Mouse (Mus musculus) brain, adult 2 months (tissue): ENCODE measurements around the gene Megf9.

ENCODE experiments used
- DNase-seq: peaks from one replicate; pipeline ENCODE4 v3.0.0; 2011; ENCODE audit warnings: low read depth, low spot score

Gene Megf9

DNA sequence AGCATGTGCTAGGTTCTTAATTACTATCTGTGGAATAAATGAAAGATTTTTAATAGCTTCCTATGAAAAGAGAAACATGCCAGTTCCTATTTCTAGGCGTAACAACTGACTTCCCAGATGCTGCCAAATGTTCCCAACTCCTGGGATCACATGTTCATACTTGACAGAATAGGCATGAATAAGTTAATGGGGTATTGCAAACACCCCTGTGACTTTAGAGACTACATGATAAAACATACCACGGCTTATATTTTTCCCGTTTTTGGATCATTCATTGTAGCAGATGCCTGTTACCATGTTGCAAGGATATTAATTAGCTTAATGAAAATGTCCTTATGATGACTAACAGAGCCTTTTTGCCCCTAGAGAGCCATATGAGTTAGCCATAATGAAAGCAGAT lies 88.0 kb downstream of the Megf9 start:
- no peak for DNase-seq

DNA sequence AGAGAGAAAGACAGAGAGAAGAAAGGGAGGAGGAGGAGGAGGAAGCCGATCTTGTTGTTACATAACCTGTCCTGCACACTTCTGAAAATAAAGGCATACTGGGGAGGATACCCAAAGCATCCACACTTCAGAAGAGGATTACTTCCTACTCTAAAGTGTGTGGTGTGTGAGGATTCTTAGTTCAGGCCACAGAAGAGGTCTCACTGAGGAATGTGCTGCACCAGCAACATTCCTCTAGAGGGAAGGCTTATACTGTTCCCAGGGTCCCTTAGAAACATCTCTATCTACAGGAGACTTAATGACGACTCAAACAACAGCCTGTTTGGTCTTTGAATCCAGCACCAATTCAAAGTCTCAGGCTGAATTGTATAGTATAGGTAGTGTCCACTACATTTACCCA lies 114.6 kb downstream of the Megf9 start:
- no peak for DNase-seq

DNA sequence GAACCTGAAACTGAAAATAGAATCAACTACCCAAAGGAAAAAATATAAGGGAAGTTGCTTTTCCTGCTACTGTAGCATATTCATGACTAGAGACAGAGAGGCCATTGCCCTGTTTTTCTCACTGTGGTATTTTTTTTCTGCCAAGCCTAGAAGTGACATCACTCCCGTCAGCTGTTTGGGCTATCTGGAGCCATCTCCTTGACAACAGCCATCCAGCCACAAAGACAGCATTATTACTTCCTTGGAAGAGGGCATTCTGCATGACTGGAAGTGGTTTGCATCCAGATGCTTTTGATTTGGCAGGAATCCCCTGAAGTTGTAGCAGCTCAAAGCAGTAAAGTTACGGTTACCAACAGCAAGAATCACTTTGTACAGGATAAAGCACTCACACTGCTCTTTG lies 122.7 kb downstream of the Megf9 start:
- DNase-seq: peak; percentile 92

DNA sequence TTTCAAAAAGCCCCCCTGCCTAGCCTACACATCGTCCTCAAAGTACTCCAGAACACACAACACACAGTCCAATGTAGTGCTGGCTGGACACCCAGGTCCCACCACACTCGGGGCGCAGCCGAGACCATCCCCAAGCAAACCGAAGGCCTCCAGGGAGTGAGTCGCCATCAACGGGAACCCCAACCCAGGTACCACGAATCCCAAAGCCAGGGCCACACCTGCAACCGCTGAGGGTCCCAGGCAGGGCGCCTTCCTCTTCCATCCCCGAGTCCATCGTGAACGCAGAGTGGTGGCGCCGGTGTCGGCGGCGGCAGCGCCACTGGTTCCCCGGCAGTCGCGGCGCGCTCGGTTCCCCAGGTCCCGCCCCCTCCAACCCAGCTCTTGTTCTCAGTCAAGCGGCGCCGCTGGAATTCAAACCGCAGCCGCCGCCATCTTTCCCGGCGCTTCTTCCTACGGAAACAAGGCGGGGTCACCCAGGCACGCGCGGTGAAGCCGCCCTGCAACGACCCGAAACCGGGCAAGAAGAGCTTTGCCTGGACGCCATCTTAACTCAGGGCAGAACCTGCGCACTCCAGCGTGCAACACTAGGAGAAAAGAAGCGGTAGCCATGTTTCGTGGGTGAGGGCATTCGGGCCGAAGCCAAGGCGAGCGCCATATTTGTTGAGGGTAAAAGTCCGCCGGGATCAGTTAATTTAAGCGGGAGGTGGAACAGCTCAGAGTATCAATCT lies 124.6 kb downstream of the Megf9 start, which contains the start of gene Cdk5rap2:
TSS of gene Cdk5rap2 (minus strand) at position 450 of the 728 bp plus-strand sequence.
- peak; percentile 99 for DNase-seq

DNA sequence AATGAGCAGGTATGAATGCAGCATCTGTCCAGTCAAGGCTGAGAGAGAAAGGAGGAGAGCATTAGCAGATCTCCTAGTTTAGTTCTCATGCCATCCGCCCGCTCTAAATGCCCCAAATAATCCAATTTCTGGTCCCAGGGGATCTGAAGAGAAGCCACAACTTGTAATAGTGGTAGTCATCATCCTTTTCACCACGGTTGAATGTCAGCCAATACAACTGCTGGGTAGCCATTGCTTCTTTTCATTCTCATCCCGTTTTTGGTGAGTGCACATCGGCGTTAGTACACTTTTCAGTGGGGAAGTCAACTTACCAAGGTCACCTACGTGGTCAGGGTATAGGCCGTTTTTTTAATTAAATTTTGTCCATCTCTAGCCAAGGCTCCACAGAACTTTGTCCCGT lies 125.3 kb downstream of the Megf9 start:
- no peak for DNase-seq

DNA sequence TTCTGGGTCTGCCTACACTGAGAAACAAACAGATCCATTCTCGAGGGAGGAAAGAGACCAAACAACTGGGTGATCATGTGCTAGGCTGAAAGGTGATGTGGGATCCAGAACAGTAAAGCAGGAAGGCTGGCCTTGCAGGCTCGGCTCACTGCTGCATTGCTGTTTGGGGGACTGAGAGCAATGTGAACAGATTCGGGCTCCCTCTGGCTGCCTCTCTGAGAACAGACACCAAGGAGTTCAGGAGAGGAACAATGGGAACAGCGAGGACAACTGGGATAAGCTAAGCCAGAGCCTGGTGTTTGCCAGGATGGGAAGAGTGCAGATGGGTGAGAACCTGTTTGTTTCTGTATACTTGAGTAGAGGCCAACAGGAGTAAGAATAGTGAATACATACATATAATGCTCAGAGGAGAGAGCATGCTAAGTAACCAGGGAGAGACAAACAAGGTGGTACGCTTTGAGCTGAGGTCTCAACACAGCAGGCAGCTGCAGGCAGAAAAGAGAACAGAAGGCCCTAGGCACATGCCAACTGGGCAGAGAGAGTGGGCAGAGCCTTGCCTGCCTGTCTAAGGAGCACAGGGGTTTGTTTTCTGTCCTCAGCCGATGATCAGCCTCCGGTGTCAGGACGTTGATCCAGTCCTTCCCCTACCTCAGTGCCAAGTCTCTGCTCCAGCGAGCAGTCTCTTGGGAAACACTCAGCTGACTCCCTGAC lies 132.5 kb downstream of the Megf9 start:
- DNase-seq: peak; percentile 96

DNA sequence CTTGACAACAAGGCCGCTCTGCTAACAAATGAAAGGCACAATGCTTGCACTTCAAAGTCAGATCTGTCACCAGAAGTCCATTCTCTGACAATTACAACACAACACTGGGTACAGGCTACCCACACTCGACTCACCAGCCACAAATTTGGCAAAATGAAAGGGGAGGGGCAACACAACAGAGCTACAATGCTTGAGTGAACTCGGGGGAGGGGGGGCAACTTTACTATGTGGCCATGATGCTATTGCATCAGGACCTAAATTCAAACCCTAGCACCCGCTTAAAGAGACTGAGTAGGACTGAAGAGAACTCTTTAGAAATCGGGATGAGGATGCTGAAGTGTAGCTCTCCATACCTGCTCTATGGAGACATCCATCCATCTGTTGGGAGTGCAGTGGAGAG lies 135.3 kb downstream of the Megf9 start:
- no peak for DNase-seq

DNA sequence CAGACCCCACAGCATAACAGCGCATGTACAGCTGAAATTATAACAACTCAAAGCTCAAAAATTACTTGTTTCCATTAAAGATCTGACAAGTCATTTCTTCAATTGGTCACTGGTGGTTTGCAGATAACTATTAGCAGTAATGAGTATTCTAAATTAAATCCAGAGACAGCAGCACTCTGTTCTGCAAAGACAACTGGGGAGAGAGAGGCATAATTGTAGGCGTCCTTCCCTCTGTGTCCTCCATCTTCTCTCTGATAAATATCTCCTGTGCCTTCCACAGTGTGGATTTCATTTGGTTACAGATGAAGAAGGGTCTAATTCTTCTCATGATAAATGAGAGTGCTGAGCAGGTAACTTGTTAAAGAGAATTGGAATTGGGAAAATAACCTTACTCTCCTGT lies 135.7 kb downstream of the Megf9 start:
- DNase-seq: no peak

DNA sequence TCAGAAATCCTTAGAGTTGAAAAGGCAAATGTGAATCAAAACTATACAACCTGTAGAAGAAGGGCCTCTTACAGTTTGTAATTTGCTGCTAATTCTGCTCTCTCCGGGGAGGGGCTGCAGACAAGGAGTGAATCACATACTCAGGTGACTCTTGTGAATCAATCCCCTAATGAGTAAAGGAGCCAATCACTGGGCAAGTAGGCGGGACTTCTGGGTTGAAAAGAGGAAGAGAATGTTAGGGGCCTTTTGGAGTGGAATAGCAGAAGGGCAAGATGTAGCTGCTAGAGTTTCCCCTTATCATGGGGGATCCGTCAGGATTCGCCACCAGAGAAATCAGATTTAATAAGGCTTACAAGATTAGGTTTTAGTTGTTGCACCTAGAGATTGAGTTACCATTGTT lies 136.7 kb downstream of the Megf9 start:
- no peak for DNase-seq

DNA sequence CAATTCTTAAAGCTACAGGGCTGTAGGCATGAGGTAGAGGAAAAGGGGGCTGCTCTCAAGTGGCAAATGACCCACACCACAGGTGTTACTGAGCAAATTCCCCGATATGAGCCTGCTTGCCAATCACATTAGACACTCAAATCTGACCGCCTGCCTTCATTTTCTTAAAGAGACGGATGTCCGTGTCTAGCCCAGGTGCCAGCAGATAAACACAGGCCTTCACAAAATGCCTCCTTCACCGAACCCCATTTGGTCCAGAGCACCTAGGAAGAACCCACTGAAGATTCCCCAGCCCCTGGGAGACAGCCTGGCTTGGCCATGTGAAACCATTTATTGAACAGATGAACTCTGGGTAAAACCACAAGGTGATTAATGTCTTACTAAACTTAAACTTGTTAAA lies 138.1 kb downstream of the Megf9 start:
- no peak for DNase-seq

DNA sequence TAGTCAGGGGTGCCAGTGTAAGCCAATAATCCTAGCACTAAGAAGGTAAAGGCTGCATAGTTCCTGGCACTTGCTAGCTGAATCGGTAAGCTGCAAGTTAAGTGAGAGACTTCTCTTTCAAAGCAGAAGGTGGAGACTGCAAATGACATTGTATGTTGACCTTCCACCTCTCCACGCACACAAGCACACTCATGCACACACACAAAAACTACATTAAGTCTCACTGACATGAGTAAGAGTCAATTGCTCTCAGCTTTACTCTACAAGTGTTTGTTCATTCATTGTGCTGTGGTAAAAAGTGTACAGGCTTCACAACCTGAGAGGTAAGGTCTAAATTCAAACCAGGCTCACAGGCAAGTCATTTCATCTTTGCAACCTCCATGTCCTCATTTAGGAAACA lies 140.1 kb downstream of the Megf9 start:
- no peak for DNase-seq

DNA sequence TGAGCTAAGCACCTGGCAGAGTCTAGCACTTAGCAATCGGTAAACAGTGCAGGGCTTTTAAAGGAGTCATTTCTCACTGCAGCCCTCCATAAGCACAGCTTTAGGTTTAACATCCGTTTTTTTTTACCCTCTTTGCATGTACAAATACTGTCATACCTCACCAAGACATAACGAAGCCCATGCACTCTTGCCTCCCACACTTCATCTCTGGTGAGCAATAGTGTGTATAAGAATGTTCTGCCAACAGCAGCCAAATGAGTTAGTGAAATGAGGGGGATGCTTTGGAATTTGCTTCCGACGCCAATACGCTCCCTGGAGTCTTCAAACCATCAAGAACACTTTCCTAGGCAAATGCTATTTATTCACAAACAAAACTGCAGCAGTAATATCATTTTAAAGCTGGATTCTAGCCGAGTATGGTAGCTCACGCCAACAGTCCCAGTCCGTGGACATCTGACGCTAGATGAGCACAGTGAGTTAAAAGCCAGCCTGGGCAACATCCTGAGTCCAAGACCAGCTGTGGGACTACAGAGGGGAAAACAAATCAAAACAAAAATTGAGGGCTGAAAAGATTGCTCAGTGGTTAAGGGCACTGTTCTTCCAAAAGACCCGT lies 142.9 kb downstream of the Megf9 start:
- peak; percentile 72 for DNase-seq

DNA sequence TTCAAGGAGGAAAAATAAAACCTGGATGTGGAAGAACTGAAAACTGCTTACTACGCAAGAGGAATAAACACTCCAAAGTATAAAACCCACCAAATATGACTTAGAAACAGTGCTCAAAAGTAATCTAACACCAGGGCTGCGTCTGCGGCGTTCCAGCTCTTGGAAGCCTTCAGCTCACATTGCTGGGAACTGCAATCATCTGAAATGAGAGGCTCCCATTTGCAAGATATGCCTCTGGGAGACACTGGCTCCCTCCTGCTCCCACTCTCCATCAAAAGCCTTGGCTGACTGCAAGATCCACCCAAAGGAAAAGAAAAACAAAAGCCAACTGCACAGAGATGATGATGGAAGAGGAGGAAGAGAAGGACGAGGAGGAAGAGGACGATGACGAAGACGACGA lies 143.7 kb downstream of the Megf9 start:
- DNase-seq: peak; percentile 31

DNA sequence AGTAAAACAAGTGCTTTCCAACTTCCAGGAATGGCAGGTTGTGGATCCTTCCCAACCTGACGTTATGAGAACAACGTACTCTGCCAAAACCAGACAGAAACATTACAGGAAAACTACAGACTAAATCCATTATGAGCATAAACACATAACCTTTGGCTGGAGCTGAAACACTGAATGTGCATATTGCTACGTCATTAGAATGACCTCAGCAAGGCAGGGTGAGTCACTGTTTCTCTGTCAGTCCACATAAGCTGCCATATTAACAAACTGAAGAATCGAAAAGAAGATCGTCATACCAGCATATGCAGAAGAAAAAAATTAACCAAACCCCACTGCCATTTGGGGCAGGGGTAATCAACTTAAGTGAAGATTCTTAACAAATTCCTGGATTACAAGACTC lies 148.6 kb downstream of the Megf9 start:
- DNase-seq: no peak

DNA sequence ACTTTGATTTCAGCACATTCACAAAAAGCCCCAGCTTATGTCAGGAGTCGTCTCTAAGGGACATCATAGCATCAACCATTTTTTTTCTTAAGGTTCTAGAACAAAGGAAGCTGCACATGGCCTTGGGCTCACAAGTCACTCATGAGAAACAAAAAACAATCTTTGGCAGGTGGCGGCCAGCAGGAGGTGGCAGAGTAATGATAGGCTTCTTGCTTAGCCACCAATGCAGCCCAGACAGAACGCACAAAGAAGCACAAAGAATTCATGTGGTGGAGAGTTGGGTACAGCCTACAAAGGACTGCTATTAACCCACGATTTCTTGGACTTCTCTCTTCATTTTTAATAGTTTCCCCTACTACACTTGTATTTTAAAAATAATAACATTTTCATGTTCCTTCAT lies 157.4 kb downstream of the Megf9 start:
- peak; percentile 58 for DNase-seq
